Mouse (Mus musculus) myocyte (in vitro differentiated cells): Measurements from ENCODE around the gene Cgas. TPM values are rescaled to one million over a fixed set of nuclear protein-coding genes. Genes with fewer than 3 reads are reported as not detected.

ENCODE experiments used
- H3K27me3 ChIP-seq: one replicate; pipeline ENCODE4 v1.6.1; 2011; ENCODE audit not compliant: control insufficient read depth, insufficient read depth, insufficient read length
- H3K36me3 ChIP-seq: one replicate; pipeline ENCODE4 v1.6.1; 2011; ENCODE audit not compliant: control insufficient read depth, insufficient read depth
- H3K4me2 ChIP-seq: one replicate; pipeline ENCODE4 v1.6.1; 2011; ENCODE audit warnings: low read depth, control low read depth
- H3K4me3 ChIP-seq: one replicate; pipeline ENCODE4 v1.5.1; 2011; ENCODE audit warnings: mild to moderate bottlenecking, control low read depth, moderate library complexity
- H3K79me2 ChIP-seq: one replicate; pipeline ENCODE4 v1.6.1; 2011; ENCODE audit not compliant: control insufficient read depth, insufficient read depth
- H3ac ChIP-seq: one replicate; pipeline ENCODE4 v1.6.1; 2011; ENCODE audit not compliant: control insufficient read depth, insufficient read length
- CEBPB ChIP-seq: IDR thresholded peaks from 2 replicates; pipeline ENCODE4 v1.6.1; 2011; ENCODE audit warnings: mild to moderate bottlenecking, moderate library complexity; ENCODE audit not compliant: poor library complexity, insufficient read depth, severe bottlenecking
- E2F4 ChIP-seq: IDR thresholded peaks from one replicate; pipeline ENCODE4 v1.6.1; 2011; ENCODE audit warnings: mild to moderate bottlenecking, control low read depth, moderate library complexity; ENCODE audit not compliant: insufficient read depth
- MAX ChIP-seq: IDR thresholded peaks from one replicate; pipeline ENCODE4 v1.6.1; 2011; ENCODE audit warnings: low read depth, mild to moderate bottlenecking, control low read depth
- MYOD1 ChIP-seq, 3 experiments: IDR thresholded peaks; one replicate each; pipeline ENCODE4 v1.6.1; 2011; ENCODE audit warnings: control low read depth in 2 of 3, low read depth in 2 of 3, mild to moderate bottlenecking in 2 of 3, moderate library complexity in 1 of 3; ENCODE audit not compliant: insufficient read length in 2 of 3, control insufficient read depth in 1 of 3
- MYOG ChIP-seq, 3 experiments: IDR thresholded peaks; one replicate each; pipeline ENCODE4 v1.6.1; 2011; ENCODE audit warnings: control low read depth in 2 of 3, low read depth in 2 of 3, mild to moderate bottlenecking in 2 of 3; ENCODE audit not compliant: insufficient read length in 2 of 3, control insufficient read depth in 1 of 3, insufficient read depth in 1 of 3
- POLR2A ChIP-seq: IDR thresholded peaks from one replicate; pipeline ENCODE4 v1.6.1; 2011; ENCODE audit warnings: low read depth, mild to moderate bottlenecking, control low read depth, moderate library complexity; ENCODE audit not compliant: insufficient read length
- POLR2AphosphoS2 ChIP-seq: IDR thresholded peaks from one replicate; pipeline ENCODE4 v1.6.1; 2011; ENCODE audit warnings: low read depth, control low read depth; ENCODE audit not compliant: insufficient read length
- REST ChIP-seq: IDR thresholded peaks from one replicate; pipeline ENCODE4 v1.6.1; 2011; ENCODE audit warnings: mild to moderate bottlenecking, control low read depth, moderate library complexity; ENCODE audit not compliant: insufficient read depth, insufficient read length
- SRF ChIP-seq: IDR thresholded peaks from one replicate; pipeline ENCODE4 v1.6.1; 2011; ENCODE audit warnings: low read depth; ENCODE audit not compliant: control insufficient read depth, insufficient read length
- TCF12 ChIP-seq: IDR thresholded peaks from one replicate; pipeline ENCODE4 v1.6.1; 2011; ENCODE audit warnings: mild to moderate bottlenecking, control low read depth; ENCODE audit not compliant: poor library complexity, insufficient read depth, severe bottlenecking
- TCF3 ChIP-seq: IDR thresholded peaks from one replicate; pipeline ENCODE4 v1.6.1; 2011; ENCODE audit warnings: low read depth, control low read depth; ENCODE audit not compliant: insufficient read length
- USF1 ChIP-seq: IDR thresholded peaks from one replicate; pipeline ENCODE4 v1.6.1; 2011; ENCODE audit warnings: low read depth, mild to moderate bottlenecking, control low read depth, moderate library complexity
- polyA plus RNA-seq: library from polyadenylated mRNA; unstranded; fragments of >200 nt; fragmentation: generic; extraction: Trizol; gene quantifications from one replicate; pipeline ENCODE4 v1.2.1, GENCODE M21; 2012; ENCODE audit warnings: missing spikeins

Cgas gene
- polyA plus RNA-seq, 1 experiment, result 0.56 TPM

GRCm38 (mm10) chr9:78474771-78475382 lies 31.8 kb upstream of the Cgas start:
- peaks cover 58% of the 10 kb centered on the region for H3K36me3 ChIP-seq
- H3K79me2 ChIP-seq, result peaks cover 18% of the 10 kb centered on the region
- no peak for TF ChIP-seq SRF
- no peak for TF ChIP-seq E2F4
- TF ChIP-seq POLR2AphosphoS2, result no peak
- no peak for TF ChIP-seq USF1
- TF ChIP-seq CEBPB, result no peak
- TF ChIP-seq TCF12, result no peak
- TF ChIP-seq POLR2A, result no peak
- TF ChIP-seq MYOD1 (IDR thresholded peaks at IDR 0.05; ENCODE audit: control insufficient read depth in 1 of 3, insufficient read length in 2 of 3, low read depth in 2 of 3), result no peak
- no peak for TF ChIP-seq REST
- no peak for TF ChIP-seq TCF3
- no peak for TF ChIP-seq MAX
- no peak for TF ChIP-seq MYOG (IDR thresholded peaks at IDR 0.05; ENCODE audit: control insufficient read depth in 1 of 3, insufficient read depth in 1 of 3, insufficient read length in 2 of 3, low read depth in 2 of 3)
- no peak overlapping the region for H3ac ChIP-seq
- no peaks in the 10 kb centered on the region for H3K27me3 ChIP-seq
- H3K4me3 ChIP-seq, result no peak overlapping the region
- no peak overlapping the region for H3K4me2 ChIP-seq

GRCm38 (mm10) chr9:78474270-78474669 lies 31.2 kb upstream of the Cgas start:
- H3K79me2 ChIP-seq, result peaks cover 12% of the 10 kb centered on the region
- no peak overlapping the region for H3K4me3 ChIP-seq
- no peak overlapping the region for H3ac ChIP-seq
- H3K4me2 ChIP-seq, result no peak overlapping the region
- peaks cover 52% of the 10 kb centered on the region for H3K36me3 ChIP-seq
- TF ChIP-seq MYOG (IDR thresholded peaks at IDR 0.05; ENCODE audit: control insufficient read depth in 1 of 3, insufficient read depth in 1 of 3, insufficient read length in 2 of 3, low read depth in 2 of 3), result no peak
- TF ChIP-seq SRF, result no peak
- no peak for TF ChIP-seq MYOD1 (IDR thresholded peaks at IDR 0.05; ENCODE audit: control insufficient read depth in 1 of 3, insufficient read length in 2 of 3, low read depth in 2 of 3)
- TF ChIP-seq POLR2AphosphoS2, result peak; percentile 58
- H3K27me3 ChIP-seq, result no peaks in the 10 kb centered on the region

- Histone ChIP-seq H3K4me3 (no peak overlapping the region), H3K4me2 (no peak overlapping the region), H3K36me3 (peaks cover 45% of the 10 kb centered on the region), H3K27me3 (no peaks in the 10 kb centered on the region), H3ac (no peak overlapping the region), H3K79me2 (peaks cover 7% of the 10 kb centered on the region)
- TF ChIP-seq USF1 (no peak), POLR2AphosphoS2 (peak; percentile 50)
These were observed 30.6 kb upstream of the Cgas start for GRCm38 (mm10) chr9:78473588-78473987.

- Histone ChIP-seq H3K4me2 (no peak overlapping the region), H3K27me3 (no peaks in the 10 kb centered on the region), H3K79me2 (no peaks in the 10 kb centered on the region), H3K36me3 (peaks cover 33% of the 10 kb centered on the region), H3ac (no peak overlapping the region), H3K4me3 (no peak overlapping the region)
- TF ChIP-seq USF1 (no peak), POLR2AphosphoS2 (no peak), TCF3 (no peak), MYOG (IDR thresholded peaks at IDR 0.05; ENCODE audit: control insufficient read depth in 1 of 3, insufficient read depth in 1 of 3, insufficient read length in 2 of 3, low read depth in 2 of 3) (no peak), E2F4 (no peak), MAX (no peak), POLR2A (no peak), REST (no peak), TCF12 (no peak), SRF (no peak), CEBPB (no peak), MYOD1 (IDR thresholded peaks at IDR 0.05; ENCODE audit: control insufficient read depth in 1 of 3, insufficient read length in 2 of 3, low read depth in 2 of 3) (no peak)
These were observed 22.7 kb upstream of the Cgas start for GRCm38 (mm10) chr9:78465725-78466124.

GRCm38 (mm10) chr9:78463337-78463736 lies 20.3 kb upstream of the Cgas start:
- no peaks in the 10 kb centered on the region for H3K79me2 ChIP-seq
- no peak overlapping the region for H3K4me2 ChIP-seq
- peaks cover 40% of the 10 kb centered on the region for H3K36me3 ChIP-seq
- no peaks in the 10 kb centered on the region for H3K27me3 ChIP-seq
- H3K4me3 ChIP-seq, result no peak overlapping the region
- TF ChIP-seq REST (no peak), MYOD1 (IDR thresholded peaks at IDR 0.05; ENCODE audit: control insufficient read depth in 1 of 3, insufficient read length in 2 of 3, low read depth in 2 of 3) (no peak), SRF (no peak), POLR2AphosphoS2 (no peak), POLR2A (no peak), TCF12 (no peak), E2F4 (no peak), USF1 (no peak), CEBPB (no peak), TCF3 (no peak), MAX (no peak)
- no peak overlapping the region for H3ac ChIP-seq
